Mouse (Mus musculus) lung, adult 18-20 months (tissue): ENCODE measurements at regions not wholly inside any gene's neighbourhood (a gene's known extent, or its start where the extent isn't known, plus 50 kb on each side); places are given as distances from the start of the nearest gene placed in this dataset.
A peak's percentile ranks its signal among the peaks of the same experiment; 100 is the strongest.

Source experiments
- DNase-seq, 2 experiments: peaks; one replicate each; pipeline ENCODE4 v3.0.0; 2022; ENCODE audit warnings: mixed read lengths in 2 of 2

DNA sequence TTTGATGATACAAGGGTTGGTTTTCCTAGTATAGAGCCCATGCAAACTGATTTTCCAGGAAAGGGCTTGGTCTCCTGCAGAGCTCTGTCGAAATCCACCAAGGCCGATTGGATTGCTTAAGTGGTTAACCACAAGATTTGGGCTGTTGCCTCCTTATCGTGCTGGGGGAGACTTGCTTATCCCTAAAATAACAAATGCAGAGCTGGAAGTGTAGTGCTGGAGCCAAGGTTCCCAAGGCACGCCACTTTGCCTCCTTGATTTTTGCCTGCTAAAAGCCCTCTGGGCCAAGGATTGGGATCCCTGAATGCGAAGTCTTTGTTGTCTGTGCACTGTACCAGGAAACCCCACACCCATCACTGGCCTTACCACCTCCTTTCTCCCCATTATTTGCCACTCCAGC lies 52.8 kb upstream of the Tmem178 start:
- peak; percentile 74 to 83 for DNase-seq

DNA sequence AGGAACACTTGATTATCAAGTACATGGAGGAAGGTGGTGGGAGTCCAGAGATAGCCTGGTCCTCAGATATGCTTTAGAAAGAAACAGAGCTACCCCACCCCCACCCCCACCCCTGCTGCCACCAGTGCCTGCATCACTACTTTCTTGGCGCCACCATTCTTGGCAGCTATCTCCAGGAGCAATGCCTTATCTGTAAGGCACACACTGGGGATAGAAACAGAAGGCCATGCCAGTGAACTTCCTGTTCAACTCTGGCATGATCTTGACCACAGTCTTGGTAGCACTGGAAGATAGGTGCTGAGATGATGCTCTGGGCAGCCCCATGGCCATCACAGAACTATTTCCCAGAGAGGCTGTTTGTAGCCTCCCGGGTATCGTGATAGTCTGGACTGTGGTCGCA lies 55.3 kb upstream of the Tmem178 start:
- DNase-seq = peak in 1 of 2 experiments; percentile 12

DNA sequence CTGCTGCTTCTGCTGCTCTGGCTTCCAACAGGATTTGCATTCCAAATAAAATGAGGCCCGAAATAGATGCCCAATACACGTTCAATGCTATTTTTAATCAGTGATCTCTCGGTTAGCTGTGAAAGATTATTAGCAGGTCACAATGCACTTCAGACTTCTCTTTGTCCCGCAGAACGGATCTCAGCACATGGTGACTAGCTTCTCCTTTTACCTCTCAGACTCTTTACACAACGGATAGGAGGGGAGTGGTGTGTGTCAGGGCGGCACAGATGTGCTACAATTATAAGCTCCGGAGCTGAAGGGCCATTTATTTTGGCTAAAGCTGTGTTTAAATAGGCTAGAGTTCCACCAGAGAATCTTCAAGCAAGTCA lies 56.7 kb upstream of the Tmem178 start:
- no peak for DNase-seq

DNA sequence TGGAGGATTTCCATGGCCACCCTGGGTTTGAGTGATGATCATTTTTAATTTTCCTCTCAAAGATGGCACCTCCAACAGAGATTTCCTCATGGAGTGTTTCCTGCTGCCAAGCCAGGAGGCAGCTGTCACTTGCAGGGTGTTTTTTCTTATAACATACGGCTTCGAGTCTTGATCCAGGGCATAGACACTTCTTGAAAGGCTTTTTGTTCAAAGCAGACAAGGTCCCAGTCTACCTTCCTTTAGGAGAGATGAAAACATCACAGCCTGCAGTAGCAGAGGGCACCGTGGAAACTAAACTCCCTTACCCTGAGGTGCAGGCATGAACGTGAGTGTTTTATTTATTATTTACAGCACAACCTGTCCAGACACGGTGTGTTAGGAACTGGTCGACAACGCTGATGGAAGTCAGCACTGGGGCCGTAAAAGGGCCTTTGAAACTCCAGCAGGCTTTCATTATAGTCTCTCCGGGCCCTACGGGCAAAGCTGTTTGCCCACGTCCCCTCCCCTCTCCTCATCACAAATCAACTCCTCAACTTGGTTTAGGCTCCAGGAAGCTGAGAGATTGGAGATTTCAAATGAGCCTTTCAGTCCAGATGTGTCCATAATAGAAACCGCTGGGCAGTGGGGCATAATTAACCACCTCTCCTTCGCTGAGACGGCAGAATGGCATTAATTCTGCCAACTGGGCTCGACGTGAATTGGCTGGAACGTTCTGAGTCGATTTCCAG lies 57.2 kb upstream of the Tmem178 start:
- no peak for DNase-seq

DNA sequence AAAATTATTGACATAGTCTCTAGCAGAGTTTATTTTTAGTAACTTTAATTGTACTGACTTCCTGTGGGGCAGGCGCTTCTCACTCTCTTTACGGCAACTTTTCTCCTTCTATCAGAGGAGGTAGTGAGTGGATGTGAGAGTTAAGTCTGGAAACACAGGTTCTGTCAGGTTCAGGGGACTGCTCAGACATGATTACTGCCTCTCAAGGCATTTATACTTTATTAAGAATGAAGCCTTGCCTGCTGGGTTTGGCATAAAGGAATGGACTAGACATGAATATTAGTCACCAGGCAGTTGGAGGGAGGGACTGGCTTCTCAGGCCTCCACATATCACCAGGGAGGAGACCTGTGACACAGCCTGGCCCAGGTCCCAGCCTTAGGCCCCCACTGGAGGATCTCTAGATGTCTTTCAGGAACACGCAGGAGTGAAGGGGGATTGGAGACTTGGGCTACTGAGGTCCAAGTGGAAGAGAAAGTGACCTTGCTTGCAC lies 58.2 kb upstream of the Tmem178 start:
- DNase-seq = no peak

DNA sequence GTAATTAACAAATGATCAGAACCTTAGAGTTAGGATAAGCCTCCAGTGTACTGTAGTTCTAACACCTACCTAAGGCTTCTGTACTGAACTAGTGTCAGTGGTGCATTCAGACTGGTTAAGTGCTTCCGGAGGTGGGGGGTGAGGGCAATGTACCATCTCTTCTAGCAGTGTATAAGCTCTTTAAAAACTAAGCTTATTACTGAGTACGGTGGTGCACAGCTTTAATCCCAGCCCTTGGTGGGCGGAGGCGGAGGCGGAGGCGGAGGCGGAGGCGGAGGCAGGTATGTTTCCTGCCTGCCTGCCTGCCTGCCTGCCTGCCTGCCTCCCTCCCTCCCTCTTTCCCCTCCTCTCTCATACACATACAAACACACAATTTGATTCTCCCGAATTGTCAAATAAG lies 58.7 kb upstream of the Tmem178 start:
- DNase-seq = no peak

DNA sequence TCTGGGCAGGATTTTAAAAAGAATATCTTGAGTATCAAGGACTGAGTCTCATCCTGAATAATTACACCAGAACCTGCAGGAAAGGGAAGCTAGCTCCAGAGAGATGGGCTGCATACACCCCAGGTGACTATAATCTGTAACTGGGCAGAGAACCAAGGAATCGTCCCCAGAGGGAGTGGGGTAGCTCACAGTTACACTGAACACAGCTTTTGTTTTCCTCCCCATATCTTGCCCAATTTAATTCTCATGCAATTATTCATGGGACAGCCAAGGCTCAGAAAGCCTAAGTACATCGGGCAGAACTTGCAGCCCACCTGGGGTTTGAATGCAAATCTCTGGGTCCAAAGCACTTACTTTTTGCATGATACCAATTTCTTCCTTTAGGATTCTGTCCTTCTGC lies 59.5 kb upstream of the Tmem178 start:
- DNase-seq = no peak

DNA sequence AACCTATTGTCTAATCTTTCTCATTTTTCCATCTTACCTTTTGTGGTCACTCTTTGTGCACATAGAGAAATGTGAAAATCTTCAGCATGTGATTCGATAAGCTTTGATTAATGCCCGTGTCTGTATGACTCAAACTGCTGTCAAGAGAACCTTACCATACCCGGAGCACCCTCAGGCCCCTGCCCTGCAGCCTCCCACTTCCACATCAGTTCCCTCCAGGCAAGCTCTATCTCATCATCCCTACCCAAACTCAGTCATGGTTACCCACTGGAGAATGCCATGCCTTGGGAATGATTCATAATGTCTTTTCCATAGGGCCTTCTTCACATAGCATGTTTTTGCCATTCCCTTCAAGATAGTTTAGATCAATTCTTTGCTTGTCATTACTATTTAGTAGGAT lies 62.0 kb upstream of the Tmem178 start:
- DNase-seq = no peak

DNA sequence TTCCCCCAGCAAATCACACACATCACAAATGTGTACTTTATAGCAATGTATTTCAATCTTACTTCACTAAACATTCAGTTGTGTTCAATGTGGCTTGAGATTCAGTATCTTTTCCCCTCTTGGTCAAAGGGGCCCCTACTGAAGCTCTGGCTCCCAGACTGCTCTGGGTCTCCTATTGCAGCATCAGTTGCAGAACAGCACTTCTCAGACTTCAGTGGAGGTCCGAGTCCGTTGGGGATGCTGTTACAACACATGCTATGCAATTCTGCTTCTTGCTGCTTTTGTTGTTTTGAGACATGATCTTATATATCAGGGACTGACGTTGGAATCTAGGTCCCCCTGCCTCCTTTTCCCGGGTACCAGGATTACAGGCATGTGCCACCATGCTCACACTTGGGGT lies 64.1 kb upstream of the Tmem178 start:
- DNase-seq = no peak

DNA sequence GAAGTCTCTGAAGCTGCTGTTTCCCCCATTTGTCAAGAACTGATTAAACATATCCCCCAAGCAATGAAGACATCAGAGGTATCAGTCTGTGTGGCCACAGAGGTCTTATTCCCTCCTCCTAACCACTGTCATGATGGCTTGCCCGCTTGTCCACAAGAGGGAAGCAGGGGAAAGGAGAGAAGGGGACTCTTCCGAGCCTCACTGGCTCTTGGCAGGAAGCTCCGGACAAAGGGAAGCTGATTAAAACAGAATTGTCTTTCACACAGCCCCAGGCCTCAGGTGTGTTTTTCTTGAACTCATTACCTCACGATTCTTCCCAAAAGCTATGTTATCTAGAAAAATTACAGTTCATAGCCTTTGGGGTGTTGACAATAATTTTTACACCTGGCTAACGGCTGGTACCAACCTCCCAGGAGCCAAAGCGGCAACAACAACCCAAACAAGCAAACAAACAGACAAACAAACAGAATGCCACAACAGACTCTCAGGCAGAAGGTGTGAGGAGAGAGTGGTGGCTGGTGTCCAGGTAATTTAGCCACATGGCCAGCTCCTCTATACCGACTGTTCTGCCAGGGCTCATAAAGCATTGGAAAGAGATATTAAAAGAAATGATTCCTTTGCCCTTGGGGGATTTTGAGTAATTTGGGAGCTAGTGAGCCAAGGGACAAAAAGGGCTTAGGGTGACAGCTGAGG lies 68.9 kb upstream of the Tmem178 start:
- peak; percentile 30 to 53 for DNase-seq

DNA sequence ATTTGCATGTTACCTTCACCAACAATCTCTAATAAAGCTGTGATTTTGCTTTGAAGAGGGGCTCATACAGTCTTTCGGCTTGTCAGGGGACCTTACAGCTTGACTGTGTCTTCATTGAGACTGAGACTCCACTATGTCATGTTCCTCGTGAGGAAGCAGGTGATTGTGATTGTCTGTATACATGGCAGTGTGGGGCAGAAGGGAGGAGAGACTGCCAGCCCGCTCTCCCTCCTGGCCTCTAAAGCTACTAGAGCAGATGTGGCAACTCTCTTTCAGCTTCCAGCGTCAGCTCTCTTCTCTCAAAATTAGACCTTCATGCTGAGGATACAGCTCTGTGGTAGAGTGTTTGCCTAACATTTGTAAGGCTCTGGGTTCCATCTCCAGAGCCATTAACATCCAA lies 73.5 kb upstream of the Tmem178 start:
- no peak for DNase-seq

DNA sequence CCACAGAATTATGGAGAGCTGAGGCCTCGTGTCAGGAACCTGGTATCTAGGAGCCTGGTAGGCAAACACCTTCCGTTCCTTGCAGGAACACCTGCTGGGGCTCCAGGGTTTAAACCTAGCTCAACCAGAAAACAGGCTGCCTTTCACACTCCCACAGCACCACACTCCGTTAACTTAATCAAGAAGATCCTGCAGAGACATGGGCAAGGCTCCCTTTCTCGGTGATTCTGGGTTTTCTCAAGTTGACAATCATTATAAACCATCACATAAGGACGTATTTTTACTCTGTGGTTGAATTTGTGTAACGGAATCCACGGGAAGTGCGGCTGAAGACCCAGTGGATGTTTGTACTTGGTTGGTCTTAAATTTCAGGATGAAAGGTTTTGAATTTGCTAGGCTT lies 82.1 kb upstream of the Tmem178 start:
- no peak for DNase-seq

DNA sequence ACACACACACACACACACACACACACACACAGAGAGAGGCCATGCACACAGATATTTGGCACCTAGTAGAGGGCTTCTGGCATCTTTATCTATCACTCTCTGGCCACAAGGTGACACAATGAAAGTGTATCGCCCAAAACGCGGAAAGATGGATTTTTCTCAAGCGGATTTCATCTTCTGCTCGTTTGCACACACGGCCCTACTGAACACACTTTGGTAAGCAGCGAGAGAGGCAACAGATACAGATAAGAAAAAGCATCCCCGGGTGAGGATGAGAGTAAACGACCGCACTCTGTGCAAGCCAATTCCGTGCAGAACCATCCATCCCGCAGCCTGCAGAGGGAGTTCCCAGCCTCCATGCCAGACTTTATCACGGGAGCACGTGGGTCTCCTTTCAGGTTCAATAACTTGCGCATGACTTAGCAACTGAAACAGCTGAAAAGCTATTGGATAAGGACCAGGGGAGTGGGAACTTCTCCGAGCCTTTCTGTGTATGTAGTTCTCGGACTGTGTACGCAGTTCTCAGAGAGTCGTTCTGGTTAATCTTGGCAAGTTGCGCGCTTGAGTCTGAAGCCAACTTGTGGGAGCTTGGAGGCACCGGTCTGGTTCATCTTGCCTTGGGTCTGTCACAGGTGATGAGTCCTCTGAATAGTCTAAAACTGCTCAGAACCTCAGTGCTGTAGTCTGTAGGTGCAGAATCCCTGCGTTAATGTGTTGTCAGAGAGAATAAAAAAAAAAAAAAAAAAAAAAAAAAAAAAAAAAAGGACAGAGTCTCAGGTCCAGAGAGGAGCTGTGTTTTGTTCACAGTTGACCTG lies 97.2 kb upstream of the Tmem178 start:
- DNase-seq = peak; percentile 23 to 43

DNA sequence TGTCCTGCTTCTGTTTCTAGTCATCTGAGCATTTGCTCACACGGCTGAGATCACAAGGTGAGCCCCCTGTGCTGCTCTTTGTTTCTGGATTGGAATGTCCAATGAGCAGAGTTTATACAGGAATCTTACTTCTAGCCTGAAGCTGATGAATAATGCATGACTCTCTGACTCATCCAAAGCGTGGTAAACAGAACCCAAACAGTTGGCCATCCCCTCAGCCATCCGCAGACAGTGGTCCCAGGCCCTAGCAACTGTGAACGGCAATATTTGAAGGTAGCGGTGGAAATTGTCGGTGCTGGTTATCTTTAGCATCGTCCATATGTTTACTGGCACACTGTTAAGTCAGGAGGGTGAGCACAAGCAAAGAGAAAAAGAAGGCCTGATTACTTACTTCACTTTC lies 99.1 kb upstream of the Tmem178 start:
- DNase-seq = no peak

DNA sequence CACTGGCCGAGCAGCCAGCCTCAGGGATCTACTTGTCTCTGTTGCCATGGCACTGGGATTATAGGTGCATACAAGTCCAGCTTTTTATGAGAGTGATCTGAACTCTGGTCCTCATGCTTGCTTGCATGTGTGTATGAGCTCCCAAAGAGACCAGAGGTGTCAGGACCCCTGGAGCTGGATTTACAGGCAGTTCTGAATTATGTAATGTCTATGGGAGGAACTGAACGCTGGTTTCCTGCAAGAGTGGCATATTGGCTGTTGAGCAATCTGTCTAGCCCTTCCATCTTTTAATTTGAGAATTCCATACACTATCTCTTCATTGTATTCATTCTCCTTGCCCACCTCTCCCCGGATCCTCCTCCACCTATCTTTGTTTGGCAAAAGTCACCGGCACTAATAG lies 102.5 kb upstream of the Tmem178 start:
- DNase-seq = no peak

DNA sequence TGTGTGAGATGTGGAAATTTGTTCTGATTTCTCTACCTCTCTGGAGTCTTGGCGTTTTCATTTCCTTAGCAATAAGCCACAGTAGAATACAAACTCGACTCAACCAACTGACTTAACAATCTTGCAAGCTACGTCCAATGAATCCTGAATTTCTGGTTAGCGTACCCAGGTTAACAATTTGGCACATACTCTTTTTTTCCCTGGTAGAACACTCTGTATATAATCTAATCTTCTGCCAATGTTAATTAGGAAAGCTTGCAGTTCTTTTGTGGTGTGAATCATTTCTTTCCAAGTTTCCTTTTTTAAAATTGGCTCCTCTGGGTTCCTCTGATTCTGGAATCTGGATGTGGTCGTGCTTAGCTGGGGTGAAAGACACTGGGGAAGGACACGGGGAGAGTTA lies 103.5 kb upstream of the Tmem178 start:
- DNase-seq = no peak

DNA sequence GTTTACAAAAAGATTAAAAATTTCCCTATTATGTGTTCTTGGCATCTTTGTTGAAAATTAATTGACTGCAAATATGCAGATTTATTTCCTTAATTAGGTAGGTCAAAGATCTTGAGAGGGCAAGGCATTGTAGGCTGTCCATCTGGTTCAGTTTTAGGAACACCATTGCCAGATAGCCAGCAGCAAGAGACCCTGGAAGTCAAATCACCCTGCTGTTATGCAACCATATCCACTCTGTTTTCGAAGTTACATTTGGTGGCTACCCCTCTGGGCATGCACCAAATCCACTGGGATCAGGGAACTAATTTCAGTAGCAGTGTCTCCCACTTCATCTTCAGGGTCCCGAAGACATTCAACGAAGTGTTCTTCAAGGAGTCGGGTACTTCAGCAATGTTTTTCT lies 104.0 kb upstream of the Tmem178 start:
- no peak for DNase-seq

DNA sequence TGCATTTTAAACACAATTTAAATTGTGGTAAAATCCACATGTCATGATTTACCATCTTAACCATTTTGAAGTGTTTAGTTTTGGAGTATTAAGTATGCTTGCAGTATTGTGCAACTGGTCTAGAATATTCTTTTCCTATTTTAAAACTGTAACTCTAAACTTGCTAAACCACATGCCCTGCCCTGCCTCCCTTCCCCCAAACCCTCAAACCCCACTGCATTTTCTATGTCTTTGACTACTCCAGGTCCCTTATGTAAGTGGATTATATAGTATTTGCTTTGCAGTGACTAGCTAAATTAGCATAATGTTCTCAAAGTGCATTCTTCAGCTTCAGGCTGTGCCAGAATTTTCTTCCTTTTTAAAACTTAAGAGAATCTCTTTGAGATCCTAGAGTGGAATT lies 106.4 kb upstream of the Map4k3 start:
- DNase-seq = peak; percentile 50 to 66

DNA sequence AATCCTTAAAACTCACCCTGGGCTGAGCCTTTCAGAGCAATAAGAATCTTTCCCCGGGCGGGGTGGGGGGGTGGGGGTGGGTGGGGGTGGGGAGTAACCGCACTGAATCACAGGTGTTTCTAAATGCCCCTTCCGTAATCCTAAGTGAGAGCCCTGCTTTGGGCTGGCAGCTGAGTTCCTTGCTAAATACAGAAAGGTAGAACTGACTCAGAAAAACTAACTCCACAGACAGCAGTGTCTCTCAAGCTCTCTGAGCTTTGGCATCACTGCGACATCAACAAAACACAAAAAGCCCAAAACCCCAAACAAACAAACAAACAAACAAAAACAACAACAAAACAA lies 105.9 kb upstream of the Map4k3 start:
- no peak for DNase-seq

DNA sequence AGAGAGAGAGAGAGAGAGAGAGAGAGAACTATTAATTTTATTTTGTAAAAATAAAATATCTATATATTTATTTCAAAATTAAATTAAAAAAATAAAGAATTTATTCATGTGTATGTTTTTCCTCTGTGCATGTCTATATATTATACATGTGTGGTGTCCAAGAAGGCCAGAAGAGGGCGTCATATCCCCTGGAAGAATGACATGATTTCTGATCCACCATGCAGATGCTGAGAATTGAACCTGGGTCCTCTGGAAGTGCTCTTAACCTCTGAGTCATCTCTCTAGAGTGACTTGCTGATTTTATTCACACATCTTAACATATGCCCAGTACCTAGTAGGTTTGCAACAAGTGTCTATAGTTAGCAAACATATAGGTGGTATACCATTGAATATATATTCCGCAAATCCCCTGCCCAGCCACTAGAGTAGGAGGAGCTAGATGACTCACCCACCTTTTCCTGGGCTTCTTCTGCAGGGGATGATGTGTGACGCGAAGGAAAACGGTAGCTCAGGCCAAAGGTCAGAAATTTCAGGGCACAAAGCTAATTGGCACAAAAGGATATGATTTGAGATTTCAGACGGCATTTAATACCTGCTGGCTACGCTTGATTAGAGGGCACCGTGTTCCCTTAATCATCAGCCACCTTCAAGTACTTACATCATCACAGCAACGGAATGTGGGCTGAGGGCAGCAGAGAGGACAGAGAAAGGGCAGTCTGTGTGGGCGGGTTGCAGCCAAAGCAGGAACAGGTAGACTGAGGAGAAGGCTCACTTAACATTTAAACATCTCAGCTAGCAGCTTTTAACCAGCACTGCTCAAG lies 105.3 kb upstream of the Map4k3 start:
- DNase-seq = peak; percentile 55 to 75

DNA sequence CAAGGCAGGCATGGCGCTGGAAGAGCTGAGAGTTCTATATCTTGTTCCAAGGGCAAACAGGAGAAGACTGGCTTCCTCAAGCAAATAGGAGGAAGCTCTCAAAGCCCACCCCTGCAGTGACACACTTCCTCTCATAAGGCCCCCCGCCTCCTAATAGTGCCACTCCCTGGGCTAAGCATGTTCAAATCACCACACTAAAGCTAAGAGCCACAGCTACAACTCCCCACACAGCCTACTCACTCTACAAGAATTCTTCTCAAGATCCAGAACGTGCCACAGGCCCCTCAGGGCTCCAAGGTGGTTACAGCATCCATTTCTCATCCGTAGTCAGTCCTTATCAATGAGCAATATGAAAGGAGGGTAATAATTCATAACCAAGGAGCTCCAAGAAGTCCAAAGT lies 103.4 kb upstream of the Map4k3 start:
- DNase-seq = no peak

DNA sequence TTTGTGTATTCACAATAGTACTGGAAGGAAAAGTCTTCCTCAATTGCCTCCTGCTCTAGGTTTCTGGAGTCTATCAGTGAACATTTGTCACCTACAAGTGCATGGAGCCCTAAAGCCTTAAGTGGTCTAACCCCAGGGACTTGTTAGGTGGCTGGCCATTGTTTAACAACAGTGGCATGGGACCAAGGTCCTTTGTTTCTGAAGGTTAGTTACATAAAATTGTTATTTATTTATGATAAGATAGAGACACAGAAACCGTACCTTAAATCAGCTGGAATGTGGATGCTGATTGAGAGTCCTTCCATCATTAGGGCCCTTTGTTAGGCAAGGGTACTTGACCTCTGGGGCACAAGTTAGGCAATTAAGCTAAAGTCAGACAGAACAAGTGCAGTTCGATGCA lies 99.6 kb upstream of the Map4k3 start:
- DNase-seq = peak; percentile 32 to 61

DNA sequence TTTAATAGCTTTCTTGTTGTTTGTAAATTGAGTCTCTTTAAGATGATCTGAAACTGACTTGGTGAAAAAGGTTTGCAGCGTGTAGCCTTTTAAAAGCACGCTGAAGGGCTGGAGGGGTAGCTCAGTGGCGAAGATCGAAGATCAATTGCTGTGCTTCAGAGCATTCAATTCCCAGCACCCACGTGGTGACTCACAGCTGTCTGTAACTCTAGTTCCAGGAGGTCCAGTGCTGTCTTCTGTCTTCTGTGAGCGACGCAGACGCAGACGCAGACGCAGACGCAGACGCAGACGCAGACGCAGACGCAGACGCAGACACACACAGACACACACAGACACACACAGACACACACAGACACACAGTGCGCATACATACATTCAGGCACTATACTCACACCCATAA lies 99.1 kb upstream of the Map4k3 start:
- no peak for DNase-seq
